Mouse (Mus musculus): Measurements from ENCODE around the gene Dusp1. TPM values are rescaled to one million over a fixed set of nuclear protein-coding genes. Genes with fewer than 3 reads are reported as not detected.
A peak's percentile ranks its signal among the peaks of the same experiment; 100 is the strongest.

Gene Dusp1
- total and polyA plus RNA-seq, 3 experiments, result 61.4 to 122 (median 71.3) TPM

GRCm38 (mm10) chr17:26578162-26578561 is 16.2 kb upstream of the Dusp1 start:
- TF ChIP-seq CTCF (IDR thresholded peaks at IDR 0.05) (no peak), EP300 (IDR thresholded peaks at IDR 0.05; ENCODE audit: insufficient read depth, low read depth, low read length) (no peak), POLR2A (IDR thresholded peaks at IDR 0.05; ENCODE audit: insufficient read depth, low read depth, low read length) (no peak)
- no peaks in the 10 kb centered on the region for H3K27me3 ChIP-seq (ENCODE audit: control insufficient read depth, insufficient read depth, low read length)
- no peaks in the 10 kb centered on the region; the same call in 1 of the 2 replicates for H3K79me2 ChIP-seq (replicated peaks; ENCODE audit: control insufficient read depth, insufficient read depth, low read length)
- no peak overlapping the region for H3K4me3 ChIP-seq
- DNase-seq, result no peak
- peak overlapping the region; percentile 83 for H3K27ac ChIP-seq
- H3K36me3 ChIP-seq (ENCODE audit: control insufficient read depth, insufficient read depth, low read length), result peaks cover 2% of the 10 kb centered on the region
- no peak overlapping the region for H3K9ac ChIP-seq (ENCODE audit: low read depth, low read length)
- intact Hi-C loops (cut with DNase I), result no loop called here
- H3K4me1 ChIP-seq (ENCODE audit: control insufficient read depth, insufficient read depth, low read length), result peaks cover 61% of the 10 kb centered on the region
- 74% methylated on average over 7 of the region's 7 CpGs for WGBS

- intact Hi-C loops (cut with DNase I), result no loop called here
- Histone ChIP-seq H3K9ac (ENCODE audit: low read depth, low read length) (no peak overlapping the region; the same call in 1 of the 2 replicates), H3K4me3 (no peak overlapping the region), H3K27ac (peak overlapping the region; percentile 83), H3K36me3 (ENCODE audit: control insufficient read depth, insufficient read depth, low read length) (peaks cover 2% of the 10 kb centered on the region), H3K79me2 (replicated peaks; ENCODE audit: control insufficient read depth, insufficient read depth, low read length) (no peaks in the 10 kb centered on the region; the same call in 1 of the 2 replicates), H3K27me3 (ENCODE audit: control insufficient read depth, insufficient read depth, low read length) (no peaks in the 10 kb centered on the region), H3K4me1 (ENCODE audit: control insufficient read depth, insufficient read depth, low read length) (peaks cover 52% of the 10 kb centered on the region)
- 44% methylated on average over 11 of the region's 11 CpGs for WGBS
- no peak for DNase-seq
- TF ChIP-seq POLR2A (IDR thresholded peaks at IDR 0.05; ENCODE audit: insufficient read depth, low read depth, low read length) (no peak), EP300 (IDR thresholded peaks at IDR 0.05; ENCODE audit: insufficient read depth, low read depth, low read length) (no peak), CTCF (IDR thresholded peaks at IDR 0.05) (no peak)
Observed at GRCm38 (mm10) chr17:26577309-26577708, 15.4 kb upstream of the Dusp1 start.

DNA sequence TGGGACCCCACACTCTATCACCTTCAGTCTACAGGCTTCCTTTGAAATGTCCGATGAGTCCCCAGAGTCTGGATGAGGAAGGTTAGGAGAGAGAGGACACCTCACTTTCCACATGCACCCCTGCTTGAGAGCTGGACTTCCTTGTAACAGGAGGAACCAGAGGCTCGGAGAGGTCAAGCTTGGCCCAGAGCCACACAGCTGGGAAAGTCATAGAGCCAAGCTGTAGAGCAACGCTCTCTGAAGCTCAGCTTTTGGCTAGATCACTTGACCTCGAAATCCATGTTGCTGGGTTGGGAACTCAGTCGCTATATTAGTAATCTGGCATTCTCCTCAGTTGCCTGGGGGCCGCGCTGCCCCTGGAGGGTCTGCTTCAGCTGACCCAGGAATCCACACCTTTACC is 14.9 kb upstream of the Dusp1 start:
- H3K9ac ChIP-seq (ENCODE audit: low read depth, low read length), result no peak overlapping the region; the same call in 1 of the 2 replicates
- no peaks in the 10 kb centered on the region; the same call in none of the 2 replicates for H3K79me2 ChIP-seq (replicated peaks; ENCODE audit: control insufficient read depth, insufficient read depth, low read length)
- peaks cover 2% of the 10 kb centered on the region for H3K36me3 ChIP-seq (ENCODE audit: control insufficient read depth, insufficient read depth, low read length)
- peak; percentile 85 to 87 for DNase-seq
- intact Hi-C loops (cut with DNase I), result no loop called here
- H3K27ac ChIP-seq, result peak overlapping the region; percentile 83
- TF ChIP-seq POLR2A (IDR thresholded peaks at IDR 0.05; ENCODE audit: insufficient read depth, low read depth, low read length) (peak; percentile 47; the same call in 1 of the 2 replicates), CTCF (IDR thresholded peaks at IDR 0.05) (no peak), EP300 (IDR thresholded peaks at IDR 0.05; ENCODE audit: insufficient read depth, low read depth, low read length) (peak; percentile 95)
- no peaks in the 10 kb centered on the region for H3K27me3 ChIP-seq (ENCODE audit: control insufficient read depth, insufficient read depth, low read length)
- H3K4me1 ChIP-seq (ENCODE audit: control insufficient read depth, insufficient read depth, low read length), result peaks cover 49% of the 10 kb centered on the region
- no peak overlapping the region for H3K4me3 ChIP-seq
- WGBS, result 10% methylated on average over 7 of the region's 7 CpGs

- 61% methylated on average over 12 of the region's 12 CpGs for WGBS
- no peak for TF ChIP-seq EP300 (IDR thresholded peaks at IDR 0.05; ENCODE audit: insufficient read depth, low read depth, low read length)
- no peak for TF ChIP-seq CTCF (IDR thresholded peaks at IDR 0.05)
- TF ChIP-seq POLR2A (IDR thresholded peaks at IDR 0.05; ENCODE audit: insufficient read depth, low read depth, low read length), result no peak
- no peak overlapping the region for H3K4me3 ChIP-seq
- no peaks in the 10 kb centered on the region for H3K27me3 ChIP-seq (ENCODE audit: control insufficient read depth, insufficient read depth, low read length)
- DNase-seq, result no peak
- peak overlapping the region; percentile 83 for H3K27ac ChIP-seq
- peak overlapping the region; percentile 12 for H3K9ac ChIP-seq (ENCODE audit: low read depth, low read length)
- intact Hi-C loops (cut with DNase I), result no loop called here
- peaks cover 2% of the 10 kb centered on the region for H3K36me3 ChIP-seq (ENCODE audit: control insufficient read depth, insufficient read depth, low read length)
- no peaks in the 10 kb centered on the region; the same call in none of the 2 replicates for H3K79me2 ChIP-seq (replicated peaks; ENCODE audit: control insufficient read depth, insufficient read depth, low read length)
- H3K4me1 ChIP-seq (ENCODE audit: control insufficient read depth, insufficient read depth, low read length), result peaks cover 52% of the 10 kb centered on the region
Observed at GRCm38 (mm10) chr17:26575786-26576690, 14.1 kb upstream of the Dusp1 start.

DNA sequence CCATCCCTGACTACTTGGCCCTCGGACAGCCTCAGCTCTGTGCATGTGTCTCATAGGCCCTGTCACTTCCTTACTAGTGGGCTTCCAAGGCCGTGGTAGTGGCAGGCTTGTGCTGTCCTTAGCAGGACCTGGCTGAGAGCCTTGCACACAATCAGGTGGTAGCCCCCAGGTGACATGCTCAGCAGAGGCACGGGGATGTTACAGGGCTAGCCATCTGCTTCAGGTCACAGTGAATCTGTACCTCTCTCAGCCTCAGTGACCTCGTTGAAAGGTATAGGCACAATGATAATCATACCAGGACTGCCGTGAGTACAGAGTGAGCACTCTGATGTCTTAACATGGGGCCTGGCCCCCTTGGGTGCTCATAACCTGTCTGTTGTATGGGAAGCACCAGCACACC is 12.8 kb upstream of the Dusp1 start:
- intact Hi-C loops (cut with DNase I), result no loop called here
- 54% methylated on average over 5 of the region's 5 CpGs for WGBS
- no peak overlapping the region for H3K4me3 ChIP-seq

More for the DNA sequence above, 12.8 kb upstream of the Dusp1 start:
- H3K27ac ChIP-seq, result peak overlapping the region; percentile 68
- TF ChIP-seq EP300 (IDR thresholded peaks at IDR 0.05; ENCODE audit: insufficient read depth, low read depth, low read length), result no peak
- TF ChIP-seq POLR2A (IDR thresholded peaks at IDR 0.05; ENCODE audit: insufficient read depth, low read depth, low read length), result no peak
- TF ChIP-seq CTCF (IDR thresholded peaks at IDR 0.05), result no peak
- peaks cover 2% of the 10 kb centered on the region for H3K36me3 ChIP-seq (ENCODE audit: control insufficient read depth, insufficient read depth, low read length)
- peaks cover 54% of the 10 kb centered on the region for H3K4me1 ChIP-seq (ENCODE audit: control insufficient read depth, insufficient read depth, low read length)
- no peaks in the 10 kb centered on the region for H3K27me3 ChIP-seq (ENCODE audit: control insufficient read depth, insufficient read depth, low read length)
- no peak for DNase-seq
- no peak overlapping the region; the same call in 1 of the 2 replicates for H3K9ac ChIP-seq (ENCODE audit: low read depth, low read length)
- no peaks in the 10 kb centered on the region; the same call in none of the 2 replicates for H3K79me2 ChIP-seq (replicated peaks; ENCODE audit: control insufficient read depth, insufficient read depth, low read length)

Data from heart, adult 2 months (tissue).